Mouse (Mus musculus) megakaryocyte-erythroid progenitor cell, adult 5-6 weeks (primary cell): ENCODE results near the gene Arfgef2. TPM values are rescaled to one million over a fixed set of nuclear protein-coding genes. Genes with fewer than 3 reads are reported as not detected.

Experiments
- ATAC-seq: replicated peaks from 2 replicates; pipeline ENCODE4 v1.8.0; 2016; ENCODE audit warnings: mild to moderate bottlenecking, inconsistent platforms; ENCODE audit not compliant: severe bottlenecking, poor library complexity, low FRiP score, low TSS enrichment
- total RNA-seq, 2 experiments: library from RNA; stranded (forward) in 1 of 2; stranded (reverse) in 1 of 2; fragments of 200-1000, 215-1000 nt in 1 of 2; fragments of >200 nt in 1 of 2; fragmentation: Nextera tagmentation in 1 of 2; gene quantifications; 2 replicates each; pipeline ENCODE4 v1.2.3; 2014 to 2017

Gene Arfgef2
- total RNA-seq, 2 experiments from 2014 or later: 20.2 to 21.0 TPM

- no peak for ATAC-seq
Observed at GRCm38 (mm10) chr2:166896368-166896767, 91.0 kb downstream of the Arfgef2 start.

GRCm38 (mm10) chr2:166896974-166897373 lies 91.6 kb downstream of the Arfgef2 start:
- ATAC-seq: no peak

GRCm38 (mm10) chr2:166899161-166899560 lies 93.8 kb downstream of the Arfgef2 start:
- ATAC-seq: no peak

- no peak for ATAC-seq
Observed at GRCm38 (mm10) chr2:166899746-166900145, 94.4 kb downstream of the Arfgef2 start.

GRCm38 (mm10) chr2:166900792-166901505 lies 95.6 kb downstream of the Arfgef2 start:
- ATAC-seq: no peak

GRCm38 (mm10) chr2:166903719-166904282 lies 98.4 kb downstream of the Arfgef2 start:
- no peak for ATAC-seq

GRCm38 (mm10) chr2:166905711-166906522 lies 100.5 kb downstream of the Arfgef2 start, which contains the start of gene Cse1l:
Cse1l (plus strand) TSS chr2:166906040.
- ATAC-seq: peak; percentile 85

- peak; percentile 10; the same call in 1 of the 2 replicates for ATAC-seq
Observed at GRCm38 (mm10) chr2:166906523-166907182, 101.3 kb downstream of the Arfgef2 start.

GRCm38 (mm10) chr2:166909729-166910128 lies 104.3 kb downstream of the Arfgef2 start:
- ATAC-seq: no peak

- ATAC-seq: no peak
Observed at GRCm38 (mm10) chr2:166910536-166910935, 105.1 kb downstream of the Arfgef2 start.

- ATAC-seq: no peak
Observed at GRCm38 (mm10) chr2:166923971-166924370, 118.6 kb downstream of the Arfgef2 start.

GRCm38 (mm10) chr2:166933943-166934342 lies 128.6 kb downstream of the Arfgef2 start:
- ATAC-seq: no peak

- no peak for ATAC-seq
Observed at GRCm38 (mm10) chr2:166934416-166934815, 129.0 kb downstream of the Arfgef2 start.

- ATAC-seq: no peak
Observed at GRCm38 (mm10) chr2:166935582-166935981, 130.2 kb downstream of the Arfgef2 start.

- ATAC-seq: no peak
Observed at GRCm38 (mm10) chr2:166936166-166936565, 130.8 kb downstream of the Arfgef2 start.

GRCm38 (mm10) chr2:166943146-166943545 lies 137.8 kb downstream of the Arfgef2 start:
- ATAC-seq: no peak

GRCm38 (mm10) chr2:166944346-166944745 lies 139.0 kb downstream of the Arfgef2 start:
- no peak for ATAC-seq

- peak; percentile 49 for ATAC-seq
Observed at GRCm38 (mm10) chr2:166945456-166945855, 140.1 kb downstream of the Arfgef2 start.
